Mouse (Mus musculus) liver, embryonic 16.5 days (tissue): ENCODE data around the gene Cgnl1. TPM values are rescaled to one million over a fixed set of nuclear protein-coding genes. Genes with fewer than 3 reads are reported as not detected.
A peak's percentile ranks its signal among the peaks of the same experiment; 100 is the strongest.

Experiments used
- ATAC-seq: fragments of 200-750 bp; cut with Nextera tagmentation; 2 replicates; pipeline ENCODE4 v1.8.0; 2017; ENCODE audit warnings: low read depth, mild to moderate bottlenecking, moderate number of reproducible peaks, moderate library complexity
- H3K27ac ChIP-seq: fragments of 300-500 bp; sonication (generic); 2 replicates; pipeline ENCODE4 v1.5.1; 2014; ENCODE audit warnings: mild to moderate bottlenecking, low read length
- H3K27me3 ChIP-seq: fragments of 300-500 bp; sonication (generic); 2 replicates; pipeline ENCODE4 v1.6.1; 2014; ENCODE audit warnings: low read depth, low read length, mixed read lengths; ENCODE audit not compliant: control insufficient read depth, insufficient read depth
- H3K36me3 ChIP-seq: fragments of 300-500 bp; sonication (generic); 2 replicates; pipeline ENCODE4 v1.6.1; 2014; ENCODE audit warnings: mild to moderate bottlenecking; ENCODE audit not compliant: control insufficient read depth, insufficient read depth
- H3K4me1 ChIP-seq: fragments of 300-500 bp; sonication (generic); 2 replicates; pipeline ENCODE4 v1.6.1; 2014; ENCODE audit warnings: low read depth, low read length, mixed read lengths; ENCODE audit not compliant: control insufficient read depth
- H3K4me2 ChIP-seq: fragments of 300-500 bp; sonication (generic); 2 replicates; pipeline ENCODE4 v1.6.1; 2014; ENCODE audit warnings: low read depth, low read length, mixed read lengths
- H3K4me3 ChIP-seq: fragments of 300-500 bp; sonication (generic); 2 replicates; pipeline ENCODE4 v1.5.1; 2014; ENCODE audit warnings: low read depth, mild to moderate bottlenecking, low read length
- H3K9ac ChIP-seq: fragments of 300-500 bp; sonication (generic); 2 replicates; pipeline ENCODE4 v1.6.1; 2014; ENCODE audit warnings: low read depth, low read length
- H3K9me3 ChIP-seq: fragments of 300-500 bp; sonication (generic); replicated peaks from 2 replicates; pipeline ENCODE4 v1.6.1; 2016; ENCODE audit warnings: low read length; ENCODE audit not compliant: control insufficient read depth
- WGBS: fragments of 180-500 bp; shearing (Covaris S2); extraction: QIAGEN DNeasy Blood & Tissue Kit; methylation state at CpG from one replicate; pipeline ENCODE4 v1.1.7; 2014; ENCODE audit not compliant: insufficient replicate concordance; 5-methylcytosine and 5-hydroxymethylcytosine counted together
- polyA plus RNA-seq: library from polyadenylated mRNA; unstranded; fragments of >200 nt; fragmentation: Nextera tagmentation; extraction: Ambion mirVana; gene quantifications from 2 replicates; pipeline ENCODE4 v1.2.1, GENCODE M21; 2015

Cgnl1 gene
- polyA plus RNA-seq, 1 experiment from 2014 or later, result 2.6 TPM

- Histone ChIP-seq H3K4me3 (no peak overlapping the region), H3K36me3 (no peaks in the 10 kb centered on the region), H3K4me1 (no peaks in the 10 kb centered on the region), H3K9me3 (no peaks in the 10 kb centered on the region), H3K4me2 (no peak overlapping the region), H3K27me3 (no peaks in the 10 kb centered on the region), H3K27ac (no peak overlapping the region), H3K9ac (no peak overlapping the region)
- WGBS, result 61% methylated on average over 5 of the region's 5 CpGs
- ATAC-seq, result no peak
These were observed 54.4 kb downstream of the Cgnl1 start for GRCm38 (mm10) chr9:71716995-71717394.

- Histone ChIP-seq H3K27me3 (no peaks in the 10 kb centered on the region), H3K9ac (no peak overlapping the region), H3K9me3 (no peaks in the 10 kb centered on the region), H3K4me1 (peaks cover 14% of the 10 kb centered on the region; the same call in 1 of the 2 replicates), H3K4me2 (no peak overlapping the region), H3K27ac (no peak overlapping the region; the same call in 1 of the 2 replicates), H3K36me3 (no peaks in the 10 kb centered on the region), H3K4me3 (no peak overlapping the region)
- WGBS, result 36% methylated on average over 10 of the region's 10 CpGs
- peak; percentile 76 for ATAC-seq
These were observed 60.6 kb downstream of the Cgnl1 start for GRCm38 (mm10) chr9:71710776-71711175.

GRCm38 (mm10) chr9:71709199-71709598 is 62.2 kb downstream of the Cgnl1 start:
- Histone ChIP-seq H3K27ac (no peak overlapping the region), H3K27me3 (no peaks in the 10 kb centered on the region), H3K4me3 (no peak overlapping the region), H3K36me3 (no peaks in the 10 kb centered on the region), H3K4me2 (no peak overlapping the region), H3K9me3 (no peaks in the 10 kb centered on the region), H3K9ac (no peak overlapping the region), H3K4me1 (peaks cover 14% of the 10 kb centered on the region; the same call in 1 of the 2 replicates)
- peak; percentile 53 for ATAC-seq
- 11% methylated on average over 11 of the region's 11 CpGs for WGBS

DNA sequence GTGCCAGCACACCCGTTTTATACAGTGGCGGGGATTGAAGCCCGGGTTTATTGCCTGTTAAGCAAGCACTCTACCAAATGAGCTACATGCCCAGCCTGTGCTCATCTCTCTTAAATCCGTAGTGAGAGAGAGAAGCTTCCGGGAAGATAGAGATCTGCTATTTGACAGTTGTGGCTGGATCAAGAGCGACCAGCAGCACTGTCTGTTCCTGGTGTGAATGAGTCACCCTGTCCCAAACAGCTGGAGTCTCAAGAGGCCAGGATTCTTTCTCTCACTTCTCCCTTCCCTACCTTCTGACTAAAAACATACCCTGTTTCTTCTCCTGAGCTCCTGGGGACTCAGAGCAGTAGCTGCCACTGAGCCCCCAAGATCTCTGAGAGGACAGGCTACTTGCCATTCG is 63.4 kb downstream of the Cgnl1 start:
- no peak overlapping the region for H3K27ac ChIP-seq
- H3K9me3 ChIP-seq, result no peaks in the 10 kb centered on the region
- no peak for ATAC-seq
- H3K9ac ChIP-seq, result no peak overlapping the region
- H3K27me3 ChIP-seq, result no peaks in the 10 kb centered on the region
- no peak overlapping the region for H3K4me3 ChIP-seq
- H3K4me1 ChIP-seq, result peaks cover 14% of the 10 kb centered on the region; the same call in 1 of the 2 replicates
- whole genome bisulfite sequencing, result 40% methylated on average over 7 of the region's 7 CpGs
- H3K4me2 ChIP-seq, result no peak overlapping the region
- H3K36me3 ChIP-seq, result no peaks in the 10 kb centered on the region

DNA sequence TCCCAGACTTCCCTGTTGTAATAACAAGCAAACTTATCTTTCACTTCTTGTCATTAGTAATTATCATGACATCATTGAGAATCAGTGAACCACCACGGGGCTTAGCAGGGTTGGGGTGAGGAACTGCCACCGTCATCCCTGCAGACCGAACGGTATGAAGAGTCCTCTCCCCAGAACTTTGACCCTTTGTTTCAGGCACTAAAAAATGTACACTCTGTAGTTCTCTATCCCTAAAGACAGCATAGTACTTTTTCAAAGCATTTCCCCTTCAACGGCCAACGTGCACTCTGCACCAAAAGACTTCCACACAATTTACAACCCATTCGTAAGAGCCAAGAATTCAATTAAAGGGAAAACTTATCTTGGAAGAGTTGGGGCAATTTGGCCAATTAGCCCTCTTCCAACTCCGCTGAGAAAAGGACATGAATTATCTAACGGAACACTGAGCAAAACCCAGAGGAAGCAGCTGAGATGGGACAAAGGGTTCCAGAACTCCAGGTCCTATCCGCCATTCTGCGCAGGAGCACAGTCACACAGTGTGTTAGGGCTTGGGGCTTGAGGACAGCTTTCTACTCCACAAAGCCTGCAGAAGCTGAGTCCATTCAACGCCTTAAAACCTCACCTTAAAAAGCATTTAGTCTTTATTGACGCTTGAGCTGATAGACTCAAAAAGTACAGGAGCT is 66.9 kb downstream of the Cgnl1 start:
- Histone ChIP-seq H3K9ac (no peak overlapping the region), H3K4me3 (no peak overlapping the region), H3K4me2 (no peak overlapping the region), H3K4me1 (peaks cover 7% of the 10 kb centered on the region; the same call in 1 of the 2 replicates), H3K27ac (no peak overlapping the region), H3K36me3 (no peaks in the 10 kb centered on the region), H3K9me3 (no peaks in the 10 kb centered on the region), H3K27me3 (no peaks in the 10 kb centered on the region)
- 63% methylated on average over 13 of the region's 13 CpGs for WGBS
- ATAC-seq, result 0 out of 2 replicates have a peak, but pooled peaks have one; percentile 19

DNA sequence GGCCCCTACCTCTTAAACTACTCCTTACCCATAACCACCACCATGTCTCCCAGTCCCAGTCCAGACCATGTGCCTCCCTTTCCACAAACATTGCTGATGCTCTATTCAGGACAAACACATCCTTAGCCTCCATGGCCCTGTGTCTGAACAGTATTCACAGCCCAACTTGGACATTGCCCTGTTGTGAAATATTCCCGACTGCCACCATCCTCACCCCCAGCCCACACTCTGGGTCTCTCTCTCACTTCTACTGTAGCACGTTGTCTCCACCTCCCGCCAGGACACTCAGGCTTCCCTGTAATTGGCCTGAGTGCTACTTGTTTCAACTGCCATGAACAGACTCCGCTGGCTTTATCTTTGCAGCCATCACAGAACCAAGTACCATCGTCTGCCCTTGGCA is 72.3 kb downstream of the Cgnl1 start:
- no peaks in the 10 kb centered on the region for H3K4me1 ChIP-seq
- no peaks in the 10 kb centered on the region for H3K36me3 ChIP-seq
- H3K9me3 ChIP-seq, result no peaks in the 10 kb centered on the region
- H3K4me2 ChIP-seq, result no peak overlapping the region
- no peak overlapping the region for H3K4me3 ChIP-seq
- ATAC-seq, result peak; percentile 90
- no peak overlapping the region; the same call in 1 of the 2 replicates for H3K27ac ChIP-seq
- 56% methylated on average over 5 of the region's 5 CpGs for WGBS
- no peak overlapping the region for H3K9ac ChIP-seq
- H3K27me3 ChIP-seq, result no peaks in the 10 kb centered on the region

DNA sequence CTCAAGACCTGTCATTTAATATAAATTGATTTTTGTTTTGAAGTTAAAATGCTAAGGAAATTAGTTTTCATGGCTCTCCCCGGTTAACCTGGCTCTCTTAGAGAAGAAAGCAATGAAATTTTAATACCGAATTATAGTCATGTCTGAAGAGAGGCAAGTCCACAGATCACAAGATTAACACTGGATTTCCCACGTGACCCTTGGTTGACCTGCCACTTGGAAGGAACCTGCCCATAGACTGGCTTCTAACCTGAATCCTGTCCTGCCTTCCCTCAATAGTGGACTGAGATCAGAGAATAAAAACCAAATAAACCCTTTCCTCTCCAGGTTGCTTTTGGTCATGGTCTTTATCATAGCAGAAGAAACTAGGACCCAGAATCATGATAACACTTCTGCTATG is 73.3 kb downstream of the Cgnl1 start:
- no peak for ATAC-seq
- H3K4me3 ChIP-seq, result no peak overlapping the region
- WGBS, result 59% methylated on average over 3 of the region's 3 CpGs
- no peaks in the 10 kb centered on the region for H3K9me3 ChIP-seq
- H3K36me3 ChIP-seq, result no peaks in the 10 kb centered on the region
- no peak overlapping the region for H3K9ac ChIP-seq
- no peak overlapping the region for H3K27ac ChIP-seq
- H3K27me3 ChIP-seq, result no peaks in the 10 kb centered on the region
- no peak overlapping the region for H3K4me2 ChIP-seq
- no peaks in the 10 kb centered on the region for H3K4me1 ChIP-seq

GRCm38 (mm10) chr9:71697189-71697588 is 74.2 kb downstream of the Cgnl1 start:
- ATAC-seq, result no peak
- Histone ChIP-seq H3K4me1 (no peaks in the 10 kb centered on the region), H3K4me2 (no peak overlapping the region), H3K36me3 (no peaks in the 10 kb centered on the region), H3K27me3 (no peaks in the 10 kb centered on the region), H3K9ac (no peak overlapping the region), H3K9me3 (no peaks in the 10 kb centered on the region), H3K4me3 (no peak overlapping the region), H3K27ac (no peak overlapping the region)
- 50% methylated on average over 2 of the region's 2 CpGs for WGBS

- WGBS, result 55% methylated on average over 6 of the region's 6 CpGs
- no peak overlapping the region for H3K27ac ChIP-seq
These were observed 74.6 kb downstream of the Cgnl1 start for GRCm38 (mm10) chr9:71696762-71697161.

More at GRCm38 (mm10) chr9:71696762-71697161, 74.6 kb downstream of the Cgnl1 start:
- H3K4me1 ChIP-seq, result no peaks in the 10 kb centered on the region
- no peak for ATAC-seq
- no peak overlapping the region for H3K4me2 ChIP-seq
- H3K36me3 ChIP-seq, result no peaks in the 10 kb centered on the region
- no peak overlapping the region for H3K9ac ChIP-seq
- H3K27me3 ChIP-seq, result no peaks in the 10 kb centered on the region
- H3K9me3 ChIP-seq, result no peaks in the 10 kb centered on the region
- H3K4me3 ChIP-seq, result no peak overlapping the region
